Mouse (Mus musculus): ENCODE measurements at regions not wholly inside any gene's neighbourhood (a gene's known extent, or its start where the extent isn't known, plus 50 kb on each side); places are given as distances from the start of the nearest gene placed in this dataset.

- TF ChIP-seq CTCF (IDR thresholded peaks at IDR 0.05; ENCODE audit: borderline replicate concordance, control insufficient read depth, extremely low read depth, insufficient read depth, low read length, poor library complexity) (no peak), POLR2A (IDR thresholded peaks at IDR 0.05; ENCODE audit: control insufficient read depth, extremely low read depth, insufficient read depth, low read length, poor library complexity) (no peak)
Measured at GRCm38 (mm10) chr6:67887586-67887985, 352.0 kb upstream of the Tacstd2 start.
